Mouse (Mus musculus): ENCODE results near the gene Tifa.
"Not testable (repeated sequence)": the region's sequence is repeated elsewhere in the genome, so short reads cannot be mapped to it uniquely, and the experiment has no call there.

The Tifa gene

GRCm38 (mm10) chr3:127789500-127790191 is at the start of gene Tifa:
TSS of gene Tifa (plus strand) at chr3:127789805.
- peak; percentile 47 to 53 for DNase-seq

- peak in 1 of 2 experiments; percentile 24 for DNase-seq
Observed at GRCm38 (mm10) chr3:127741473-127741872, 48.1 kb upstream of the Tifa start.

- no peak for DNase-seq
Observed at GRCm38 (mm10) chr3:127743614-127744365, 45.8 kb upstream of the Tifa start.

GRCm38 (mm10) chr3:127745504-127745903 is 44.1 kb upstream of the Tifa start:
- DNase-seq = no peak

- no peak for DNase-seq
Observed at GRCm38 (mm10) chr3:127745911-127746640, 43.5 kb upstream of the Tifa start.

GRCm38 (mm10) chr3:127748644-127749043 is 41.0 kb upstream of the Tifa start:
- no peak for DNase-seq

GRCm38 (mm10) chr3:127749266-127749665 is 40.3 kb upstream of the Tifa start:
- DNase-seq = no peak

GRCm38 (mm10) chr3:127749981-127750562 is 39.5 kb upstream of the Tifa start:
- DNase-seq = no peak

GRCm38 (mm10) chr3:127756458-127756857 is 33.1 kb upstream of the Tifa start:
- no peak for DNase-seq

GRCm38 (mm10) chr3:127757886-127758301 is 31.7 kb upstream of the Tifa start:
- no peak for DNase-seq

GRCm38 (mm10) chr3:127758806-127759205 is 30.8 kb upstream of the Tifa start:
- no peak for DNase-seq

- DNase-seq = peak; percentile 66 to 67
Observed at GRCm38 (mm10) chr3:127759212-127759611, 30.4 kb upstream of the Tifa start.

GRCm38 (mm10) chr3:127762403-127762802 is 27.2 kb upstream of the Tifa start:
- no peak for DNase-seq

- peak; percentile 77 to 89 for DNase-seq
Observed at GRCm38 (mm10) chr3:127763076-127763612, 26.5 kb upstream of the Tifa start.

- DNase-seq = no peak
Observed at GRCm38 (mm10) chr3:127764541-127764940, 25.1 kb upstream of the Tifa start.

GRCm38 (mm10) chr3:127765971-127766370 is 23.6 kb upstream of the Tifa start:
- no peak for DNase-seq

- no peak for DNase-seq
Observed at GRCm38 (mm10) chr3:127769146-127769545, 20.5 kb upstream of the Tifa start.

- DNase-seq = peak; percentile 21 to 38
Observed at GRCm38 (mm10) chr3:127780021-127780644, 9.5 kb upstream of the Tifa start, which contains the start of gene Alpk1. TSS of gene Alpk1 (minus strand) at chr3:127780527.

GRCm38 (mm10) chr3:127780921-127781320 is 8.7 kb upstream of the Tifa start:
- peak in 1 of 2 experiments; percentile 30 for DNase-seq

- no peak for DNase-seq
Observed at GRCm38 (mm10) chr3:127782921-127783320, 6.7 kb upstream of the Tifa start.

GRCm38 (mm10) chr3:127783680-127784079 is 5.9 kb upstream of the Tifa start:
- DNase-seq = not testable (repeated sequence)

- no peak for DNase-seq
Observed at GRCm38 (mm10) chr3:127787032-127787431, 2.6 kb upstream of the Tifa start.
